Mouse (Mus musculus) heart, adult 11 months (tissue): ENCODE results near the gene Btd.
"Not testable (repeated sequence)": the region's sequence is repeated elsewhere in the genome, so short reads cannot be mapped to it uniquely, and the experiment has no call there.

Source experiments
- DNase-seq: peaks from one replicate; pipeline ENCODE4 v3.0.0; 2022

Gene Btd

DNA sequence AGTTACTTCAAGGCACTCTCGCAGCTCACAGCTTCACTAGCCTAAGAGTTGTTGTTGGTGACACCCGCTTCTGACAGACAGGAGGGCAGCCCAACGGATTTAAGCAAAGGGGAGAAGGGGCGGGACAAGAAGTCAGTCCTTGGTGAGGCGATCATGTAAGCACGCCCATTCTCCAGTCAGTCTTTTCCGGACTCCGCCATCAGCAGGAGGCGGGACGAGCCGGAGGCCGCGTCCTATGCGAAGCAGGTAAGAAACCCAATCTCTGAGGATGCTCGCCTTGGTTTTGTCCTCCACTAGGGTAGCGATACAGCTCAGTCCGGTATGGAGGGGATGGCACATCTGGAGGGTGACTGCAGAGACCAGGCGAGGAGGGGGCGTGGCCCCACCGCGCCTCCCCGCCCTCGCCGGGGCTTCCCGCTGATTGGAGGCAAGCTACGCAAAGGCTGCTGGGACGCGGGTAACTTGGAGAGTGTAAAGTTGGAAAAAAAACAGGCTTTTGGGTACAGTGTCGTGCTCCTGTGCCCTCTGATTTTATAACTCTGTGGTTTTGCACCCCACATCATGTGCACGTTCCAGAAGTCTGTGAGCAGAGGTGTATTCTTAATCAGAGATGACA lies at the start of gene Btd, which contains the start of gene Hacl1:
Gene Btd, plus strand, starts transcription at position 139 of the 616 bp plus-strand sequence.
Gene Hacl1, minus strand, starts transcription at position 397 of the 616 bp plus-strand sequence.
- DNase-seq: peak; percentile 100

DNA sequence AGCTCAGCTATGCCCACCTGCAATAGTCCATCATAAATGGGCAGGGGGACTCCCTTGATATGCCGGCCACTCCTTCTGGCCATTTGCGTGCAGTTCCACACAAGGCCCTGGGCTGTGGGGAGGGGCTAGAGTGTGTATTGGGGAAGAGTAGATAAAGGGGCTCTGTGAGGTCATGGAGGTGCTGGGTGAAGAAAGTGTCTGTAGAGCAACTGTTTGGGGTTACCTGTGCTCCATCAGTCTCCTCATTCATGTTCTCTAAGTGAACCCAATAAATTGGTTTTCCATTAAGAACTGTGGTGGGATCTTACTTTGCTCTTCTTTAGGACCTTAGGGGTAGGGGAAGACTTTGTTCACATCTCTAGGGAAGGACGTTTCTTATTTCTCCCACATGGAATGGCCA lies 49.6 kb upstream of the Btd start, which contains the start of gene Colq:
Gene Colq, minus strand, starts transcription at position 101 of the 400 bp plus-strand sequence.
- no peak for DNase-seq

DNA sequence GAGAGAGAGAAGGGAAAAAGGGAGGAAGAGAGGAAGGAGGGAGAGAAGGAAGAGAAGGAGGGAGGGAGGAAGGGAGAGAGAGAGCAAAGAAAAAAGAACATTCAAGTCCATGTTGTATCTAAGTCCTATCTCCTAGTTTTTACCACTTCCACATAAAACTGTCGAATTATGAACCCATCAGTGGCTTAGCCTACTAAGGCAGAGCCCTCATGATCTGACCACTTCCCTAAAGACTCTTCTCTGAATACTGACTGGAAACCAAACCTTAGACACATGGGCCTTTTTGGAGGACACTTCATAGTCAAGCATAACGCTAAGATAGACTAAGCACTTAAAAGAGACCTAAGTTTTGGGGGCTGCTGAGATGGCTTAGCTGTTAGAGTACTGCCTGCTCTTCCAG lies 47.8 kb upstream of the Btd start:
- DNase-seq: no peak

DNA sequence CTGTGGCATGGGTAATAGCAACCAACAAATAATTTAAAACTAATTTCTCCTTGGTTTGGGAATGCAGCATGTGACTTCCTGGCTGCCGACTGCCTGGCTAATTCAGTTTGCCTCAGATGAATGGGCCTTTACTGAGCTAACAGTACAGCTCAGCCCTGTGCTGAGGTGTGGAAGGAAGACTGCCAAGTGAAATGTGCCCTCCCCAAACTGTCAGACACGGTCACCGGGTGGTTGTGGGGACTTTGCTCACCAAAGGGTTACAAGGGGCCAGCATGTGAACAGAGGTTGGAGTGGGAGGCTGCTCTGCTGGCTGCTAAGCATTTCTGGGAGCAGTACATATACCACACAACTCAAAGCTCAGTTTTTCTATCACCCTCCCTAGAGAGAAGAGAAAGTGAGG lies 46.1 kb upstream of the Btd start:
- DNase-seq: no peak

DNA sequence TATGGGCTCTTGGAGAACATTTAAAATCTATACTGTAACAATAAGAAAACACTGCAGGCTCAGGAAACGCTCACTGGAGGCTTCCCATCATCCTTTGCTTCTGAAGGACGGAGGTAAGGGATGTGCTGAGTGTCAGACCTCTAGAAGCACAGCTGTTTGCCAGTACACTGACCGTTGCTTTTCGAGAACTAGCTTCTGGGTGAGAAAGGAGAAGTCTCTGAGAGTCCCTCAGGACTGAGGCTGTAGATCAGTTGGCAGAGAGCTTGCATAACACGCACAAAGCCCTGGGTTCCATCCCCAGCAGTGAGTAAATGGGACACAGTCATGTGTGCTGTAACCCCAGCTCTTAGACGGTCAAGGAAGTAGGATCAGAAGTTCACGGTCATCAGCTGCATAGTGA lies 44.4 kb upstream of the Btd start:
- no peak for DNase-seq

DNA sequence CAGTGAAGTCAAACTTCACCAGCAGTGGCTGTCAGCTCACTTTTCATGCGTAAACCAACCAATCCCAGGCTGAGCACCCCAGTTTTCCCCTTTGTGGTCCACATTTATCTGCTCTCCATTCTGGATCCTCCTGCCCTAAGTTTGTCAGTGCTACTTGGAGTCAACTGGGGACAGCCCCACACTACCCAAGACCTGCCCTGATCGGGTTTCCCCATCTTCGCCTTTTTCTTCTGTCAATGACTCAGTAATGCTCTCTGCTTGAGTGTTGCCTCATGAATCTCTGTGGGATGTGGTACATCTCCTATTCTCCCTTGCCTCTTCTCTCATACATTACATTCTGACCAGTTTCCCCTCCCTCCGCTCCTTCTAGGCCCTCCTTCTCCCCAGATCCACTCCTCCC lies 43.4 kb upstream of the Btd start:
- no peak for DNase-seq

DNA sequence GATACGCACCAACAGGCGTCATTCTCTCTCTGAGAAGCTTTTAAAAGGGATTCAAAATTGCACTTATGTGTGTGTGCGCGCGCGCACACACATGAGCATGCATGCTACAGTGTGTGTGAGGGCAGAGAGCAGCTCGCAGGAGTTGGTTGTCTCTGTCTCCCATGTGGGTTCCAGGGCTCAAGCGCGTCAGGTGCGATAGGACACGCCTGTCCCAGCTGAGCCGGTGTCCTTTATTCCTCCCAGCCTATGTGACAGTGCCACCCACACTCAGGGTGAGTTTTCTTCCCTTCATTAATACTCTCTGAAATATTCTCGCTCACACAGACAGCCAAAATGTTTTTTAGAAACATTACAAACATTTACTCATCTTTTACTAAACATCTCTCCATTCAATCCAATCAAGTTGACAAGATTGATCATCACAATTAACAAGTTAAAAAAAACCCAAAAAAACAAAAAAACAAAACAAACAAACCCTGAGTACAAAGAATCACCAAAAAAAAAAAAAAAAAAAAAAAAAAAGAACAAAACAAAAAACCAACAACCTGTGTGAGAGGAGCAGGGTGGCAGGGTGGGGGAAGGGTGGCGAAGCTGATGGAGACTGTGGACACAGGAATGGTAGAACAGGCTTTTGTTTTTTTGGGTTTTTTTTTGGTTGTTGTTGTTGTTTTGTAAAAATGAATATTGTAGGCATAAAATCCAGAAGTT lies 38.8 kb upstream of the Btd start:
- no peak for DNase-seq

DNA sequence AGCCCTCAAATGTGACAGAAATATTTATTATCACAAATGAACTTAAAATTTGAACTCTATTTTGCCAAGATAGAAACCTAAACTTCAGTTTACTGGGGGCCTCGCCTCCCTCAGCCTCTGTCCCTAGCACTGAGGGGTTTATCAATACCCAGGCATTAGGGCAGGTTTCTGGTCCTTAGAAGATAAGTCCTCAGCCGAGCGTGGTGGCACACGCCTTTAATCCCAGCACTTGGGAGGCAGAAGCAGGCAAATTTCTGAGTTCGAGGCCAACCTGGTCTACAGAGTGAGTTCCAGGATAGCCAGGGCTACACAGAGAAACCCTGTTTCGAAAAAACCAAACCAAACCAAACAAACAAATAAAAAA lies 38.2 kb upstream of the Btd start:
- not testable (repeated sequence) for DNase-seq

DNA sequence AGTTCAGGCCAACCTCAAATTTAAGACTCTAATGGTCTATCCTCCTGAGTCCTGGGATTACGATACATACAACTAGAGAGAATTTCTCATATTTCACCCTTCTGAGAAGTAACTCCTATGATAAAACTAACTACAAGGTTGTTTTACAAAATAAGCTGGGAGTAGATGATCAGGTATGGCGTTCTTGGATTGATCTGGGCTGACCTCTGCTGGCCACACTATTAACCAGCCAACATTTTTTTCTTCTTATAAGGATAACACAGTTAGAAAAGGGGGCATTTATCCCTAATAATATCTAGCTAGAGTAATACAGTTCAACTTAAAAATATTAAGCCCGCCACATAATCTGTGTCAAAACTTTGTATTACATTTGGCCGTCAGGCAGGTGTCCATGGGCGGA lies 35.9 kb upstream of the Btd start:
- DNase-seq: no peak

DNA sequence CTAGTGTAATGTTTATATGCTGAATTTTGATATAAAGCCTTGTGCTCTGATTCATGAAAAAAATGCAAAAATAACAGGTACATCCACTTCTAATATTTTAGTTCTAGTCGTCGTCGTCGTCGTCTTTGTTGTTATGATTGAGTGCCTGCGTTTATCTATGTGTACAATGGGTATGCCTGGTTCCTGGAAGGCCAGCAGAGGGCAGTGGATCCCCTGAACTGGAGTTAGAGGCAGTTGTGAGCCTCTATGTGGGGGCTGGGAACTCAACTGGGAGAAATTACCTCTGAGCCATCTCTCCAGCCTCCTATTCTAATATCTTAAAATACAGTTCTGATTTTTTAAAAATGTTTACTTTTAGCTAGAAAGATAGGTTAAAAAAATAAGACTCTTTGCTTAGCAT lies 35.3 kb upstream of the Btd start:
- no peak for DNase-seq

DNA sequence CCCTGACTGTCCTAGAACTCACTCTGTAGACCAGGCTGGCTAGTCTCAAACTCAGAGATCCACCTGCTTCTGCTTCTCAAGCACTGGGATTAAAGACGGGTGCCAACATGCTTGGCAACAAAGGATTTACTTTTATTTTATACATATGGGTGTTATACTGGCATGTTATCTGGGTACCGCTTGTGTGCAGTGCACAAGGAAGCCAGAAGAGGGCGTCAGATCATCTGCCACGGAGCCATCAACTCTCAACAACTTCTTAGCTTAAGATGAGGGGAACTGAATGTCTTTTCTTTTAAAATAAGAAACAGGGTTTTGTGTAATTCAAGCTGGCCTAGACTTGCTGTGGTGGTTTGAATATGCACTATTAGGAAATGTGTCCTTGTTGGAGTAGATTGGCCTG lies 28.8 kb upstream of the Btd start:
- no peak for DNase-seq

DNA sequence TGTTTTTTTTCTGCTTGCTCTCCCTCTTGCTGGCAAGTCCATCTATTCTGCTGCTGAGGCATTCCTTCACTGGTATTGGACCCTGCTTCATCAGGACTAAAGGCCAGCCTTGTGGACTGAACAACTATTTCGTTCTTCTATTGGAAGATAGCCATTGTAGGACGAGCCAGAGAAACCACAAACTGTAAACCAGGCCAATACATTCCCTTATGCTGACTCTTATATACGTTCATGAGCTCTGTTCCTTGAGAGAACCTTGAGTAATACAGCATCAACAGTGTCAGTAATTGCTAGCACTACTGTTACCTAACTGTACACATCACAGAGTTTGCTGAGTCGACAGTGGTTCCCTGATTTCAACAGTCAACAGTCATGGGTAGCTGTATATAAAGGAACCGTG lies 27.2 kb upstream of the Btd start:
- DNase-seq: no peak

DNA sequence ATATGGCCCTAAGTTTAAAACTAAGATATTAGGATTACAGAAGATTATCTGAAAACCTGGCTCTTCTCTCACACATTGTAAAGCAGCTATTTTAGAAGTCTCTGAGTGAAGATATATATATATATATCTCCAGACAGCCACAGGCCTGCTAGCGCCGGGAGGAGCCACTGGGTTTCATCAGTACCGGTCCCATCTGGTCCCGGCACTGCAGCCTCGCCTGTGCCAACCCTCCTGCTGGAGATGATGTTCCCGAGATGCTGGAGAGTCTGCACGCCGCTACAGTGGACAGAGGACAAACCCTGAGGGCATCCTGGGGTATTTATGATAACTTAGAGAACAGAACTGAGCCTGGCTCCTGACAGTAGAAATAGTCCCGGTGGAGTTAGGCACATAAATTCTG lies 23.6 kb upstream of the Btd start:
- DNase-seq: no peak

DNA sequence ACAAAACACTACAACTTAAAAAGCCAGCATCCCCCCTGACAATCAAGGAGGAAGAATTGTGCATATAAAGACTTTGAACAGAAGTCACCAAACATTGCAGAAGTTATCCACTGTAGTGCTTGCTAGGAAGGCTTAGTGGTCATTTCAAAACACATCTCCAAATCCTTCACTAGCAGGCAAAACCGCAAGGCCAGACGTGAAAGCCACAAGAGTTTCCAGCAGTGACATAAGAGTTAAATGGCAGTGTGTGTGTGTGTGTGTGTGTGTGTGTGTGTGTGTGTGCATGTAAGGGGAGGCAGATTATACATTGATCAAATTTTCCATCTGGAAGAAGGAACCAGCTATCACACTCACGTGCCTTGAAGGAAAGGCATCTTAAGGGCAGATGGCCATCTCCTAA lies 22.8 kb upstream of the Btd start:
- no peak for DNase-seq

DNA sequence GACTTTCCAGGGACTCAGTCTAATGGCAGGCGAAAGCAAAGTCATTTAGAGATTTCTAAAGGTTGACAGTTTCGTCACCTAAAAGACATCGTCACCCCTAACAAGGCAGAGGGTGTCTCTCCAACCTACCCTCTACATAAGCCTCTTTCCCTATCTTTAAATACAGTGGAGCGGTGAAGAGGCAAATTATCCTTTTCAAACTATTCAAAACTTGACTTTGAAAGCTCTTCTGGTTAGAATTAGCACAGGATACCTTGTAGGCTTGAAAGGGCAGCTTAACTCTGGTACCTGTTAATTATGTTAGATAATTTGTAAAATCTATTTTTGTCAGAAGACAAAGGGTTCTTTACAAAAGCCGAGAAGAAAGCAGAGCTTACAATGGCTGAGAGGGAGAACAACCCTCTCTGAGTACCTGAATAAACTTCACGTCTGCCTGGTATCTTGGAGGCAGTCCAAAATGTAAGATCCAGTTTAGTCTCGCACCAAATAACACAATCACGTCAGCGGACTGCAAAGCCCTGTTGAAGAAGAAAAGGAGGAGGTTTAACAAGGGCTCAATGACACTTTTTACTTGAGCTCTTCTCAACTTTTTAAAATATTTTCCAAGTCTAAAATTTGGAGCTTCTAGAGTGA lies 20.1 kb upstream of the Btd start:
- no peak for DNase-seq

DNA sequence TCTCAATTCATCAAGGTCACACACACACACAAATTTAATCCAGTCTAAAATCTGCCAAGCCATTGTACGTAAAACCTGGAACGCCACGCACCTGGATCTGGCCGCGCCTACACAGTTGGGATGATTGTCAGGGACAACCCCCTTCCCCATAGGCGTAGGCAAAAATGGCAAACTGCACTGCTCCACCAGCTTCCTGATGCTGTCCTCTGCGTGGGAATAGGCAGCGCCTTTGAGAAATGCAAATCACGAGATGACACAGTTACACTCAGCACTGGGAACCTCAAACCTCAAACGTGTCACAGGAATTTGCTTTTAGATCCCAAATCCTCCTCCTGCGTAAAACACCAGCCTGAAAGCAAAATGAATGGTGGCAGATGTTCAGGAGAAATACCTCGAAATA lies 18.1 kb upstream of the Btd start:
- no peak for DNase-seq

DNA sequence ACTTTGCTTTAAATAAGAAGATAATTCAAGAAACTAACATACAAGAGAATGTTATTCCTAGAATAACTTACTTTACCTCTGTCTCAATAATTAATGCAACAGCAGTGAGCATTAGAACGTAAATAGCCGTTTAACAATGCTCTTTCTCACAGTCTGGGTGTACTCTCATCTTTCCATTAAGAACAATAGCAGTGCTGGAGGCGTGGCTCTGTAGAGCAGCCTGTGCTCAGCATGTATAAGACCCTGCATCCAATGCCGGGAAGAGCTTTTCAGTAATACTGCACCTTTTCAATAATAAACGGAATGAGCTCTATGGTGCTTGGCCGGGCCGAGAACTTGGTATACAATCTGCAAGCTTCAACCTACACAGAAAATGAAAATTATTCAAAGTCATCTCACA lies 10.2 kb upstream of the Btd start:
- DNase-seq: no peak

DNA sequence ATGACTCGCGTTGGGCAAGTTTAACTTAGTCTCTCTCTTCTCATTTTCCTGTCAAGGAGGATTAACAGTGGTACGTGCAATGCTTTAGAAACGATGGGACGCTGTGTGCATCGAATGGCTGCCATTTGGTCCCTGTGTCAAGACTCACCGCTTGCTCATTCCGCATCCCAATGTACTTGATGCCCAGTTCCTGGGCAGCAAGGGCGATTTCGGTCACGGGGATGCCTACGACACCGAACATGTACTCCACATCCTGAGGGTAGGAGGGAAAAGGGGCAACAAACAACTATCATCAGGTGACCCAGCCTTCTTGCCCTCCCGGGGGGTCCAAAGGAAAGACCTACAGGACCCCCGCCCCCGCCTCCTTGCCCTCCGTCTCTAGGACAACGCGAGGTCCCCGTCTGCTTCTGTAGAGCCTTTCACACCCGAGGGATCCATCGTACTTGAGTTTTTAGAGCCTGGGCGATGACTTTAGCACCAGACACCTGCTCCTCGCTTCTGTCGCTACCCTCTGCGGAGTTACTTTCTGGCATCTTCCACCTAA lies 410 bp upstream of the Btd start, which contains the start of gene Gm49387:
Gene Gm49387, minus strand, starts transcription at position 533 of the 544 bp plus-strand sequence.
- no peak for DNase-seq

DNA sequence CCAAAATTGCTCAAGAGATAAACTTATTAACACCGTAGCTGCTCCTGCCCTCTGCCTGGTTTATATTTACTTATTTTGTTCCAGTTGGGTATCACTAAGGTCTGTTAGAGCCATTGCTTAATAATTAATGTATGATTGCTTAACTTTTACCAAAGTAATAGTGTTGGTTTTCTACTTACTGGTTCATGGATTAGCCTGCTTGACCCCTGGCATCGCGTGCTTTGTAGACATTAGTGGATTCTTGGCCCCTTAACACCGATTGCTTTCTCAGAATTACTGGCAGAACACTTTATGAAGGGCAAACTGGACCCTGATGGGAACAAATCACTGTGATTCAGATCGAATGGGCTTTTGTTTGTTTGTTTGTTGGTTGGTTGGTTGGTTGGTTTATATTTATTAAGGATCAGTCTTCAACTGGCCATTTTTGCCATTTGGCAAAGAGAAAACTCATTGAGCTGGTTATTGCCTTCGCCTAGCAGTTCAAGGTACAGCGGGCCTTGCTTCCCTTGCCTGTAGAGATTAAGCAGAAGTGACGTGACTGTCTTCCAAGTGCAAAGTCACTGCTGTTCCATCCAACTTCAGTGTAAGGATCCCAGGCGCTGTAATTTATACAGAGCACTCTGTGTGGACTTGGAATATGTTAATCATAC lies 803 bp downstream of the Btd start:
- DNase-seq: peak; percentile 61

DNA sequence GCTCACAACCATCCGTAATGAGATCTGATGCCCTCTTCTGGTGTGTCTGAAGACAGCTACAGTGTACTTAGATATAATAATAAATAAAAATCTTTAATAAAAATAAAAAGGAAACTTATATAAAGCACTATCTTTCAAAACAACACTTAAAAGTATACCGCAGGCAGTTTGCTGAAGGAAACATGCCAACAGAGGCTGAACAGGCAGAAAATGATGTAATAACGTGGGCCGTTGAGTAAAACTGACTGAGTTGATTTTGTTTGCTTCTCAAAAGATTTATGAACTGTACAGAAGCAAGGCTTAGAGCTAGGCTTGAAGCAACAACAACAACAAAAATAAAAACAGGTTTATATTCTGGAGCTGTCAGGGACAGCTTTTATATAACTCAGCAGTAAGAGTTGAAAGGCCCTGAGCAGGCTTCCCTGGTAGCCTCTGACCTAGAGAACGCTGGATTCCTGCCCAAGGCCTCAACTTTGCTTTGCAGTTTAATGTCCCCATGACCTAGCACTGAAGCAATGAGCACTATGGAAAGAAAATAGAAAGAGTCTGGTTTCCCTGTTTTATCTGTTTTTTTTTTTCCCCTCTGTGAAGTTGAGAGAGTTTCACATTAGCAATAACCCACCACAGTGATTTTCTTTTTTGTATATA lies 3.5 kb downstream of the Btd start:
- DNase-seq: peak; percentile 81

DNA sequence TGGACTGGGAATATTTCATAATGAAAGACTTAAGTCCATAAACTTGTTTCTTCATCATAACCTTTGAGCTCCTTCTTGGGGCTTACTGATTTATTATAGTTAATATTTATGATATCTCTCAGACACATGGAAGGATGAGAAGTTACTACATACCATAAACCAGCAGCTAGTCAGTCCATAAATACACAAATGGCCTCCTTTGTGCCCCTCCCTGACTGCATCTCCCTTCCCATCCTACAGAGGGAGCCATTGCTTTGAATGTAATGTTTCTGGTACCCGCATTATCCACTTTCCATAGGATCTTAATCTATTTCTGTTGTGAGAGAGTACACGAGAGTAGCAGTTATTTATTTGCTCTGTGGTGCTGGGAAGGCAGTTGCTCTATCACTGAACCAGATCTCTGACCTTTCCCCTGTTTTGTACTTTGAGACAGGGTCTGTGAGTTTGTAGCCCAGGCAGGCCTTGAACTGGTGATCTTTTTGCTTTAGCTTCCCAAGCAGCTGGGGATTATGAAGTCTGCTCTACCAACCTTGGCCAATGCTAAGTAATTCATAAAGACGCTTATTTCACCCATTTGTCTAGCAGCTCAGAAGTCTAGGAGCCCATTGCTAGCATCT lies 4.2 kb downstream of the Btd start:
- DNase-seq: peak; percentile 82

DNA sequence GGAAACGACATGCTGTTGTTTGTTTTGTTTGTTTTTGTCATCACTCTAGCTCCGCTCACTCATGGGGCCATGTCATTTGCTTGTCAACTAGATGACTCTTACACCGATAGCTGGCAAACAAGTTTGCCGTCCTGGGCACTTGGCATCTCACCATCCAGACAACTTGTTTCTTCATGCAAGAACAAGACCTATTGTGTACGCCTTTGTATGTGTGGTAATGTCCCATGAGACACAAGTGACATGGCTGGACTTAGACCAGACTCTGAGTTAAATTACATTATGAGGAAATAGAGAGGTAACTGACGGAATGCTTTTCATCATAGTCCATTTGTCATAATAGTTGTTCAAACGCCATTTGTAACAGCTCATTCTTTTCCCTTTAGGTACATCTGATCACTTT lies 5.1 kb downstream of the Btd start:
- DNase-seq: peak; percentile 72
